Mouse (Mus musculus) kidney, postnatal 36 days (tissue): ENCODE measurements at regions not wholly inside any gene's neighbourhood (a gene's known extent, or its start where the extent isn't known, plus 50 kb on each side); places are given as distances from the start of the nearest gene placed in this dataset.

ENCODE experiments used
- DNase-seq, 2 experiments: peaks; one replicate each; pipeline ENCODE4 v3.0.0; 2021 to 2022; ENCODE audit warnings: mixed read lengths in 2 of 2

- DNase-seq = no peak
These were observed 633.6 kb upstream of the Adgrl2 start for GRCm38 (mm10) chr3:149623851-149624532.

DNA sequence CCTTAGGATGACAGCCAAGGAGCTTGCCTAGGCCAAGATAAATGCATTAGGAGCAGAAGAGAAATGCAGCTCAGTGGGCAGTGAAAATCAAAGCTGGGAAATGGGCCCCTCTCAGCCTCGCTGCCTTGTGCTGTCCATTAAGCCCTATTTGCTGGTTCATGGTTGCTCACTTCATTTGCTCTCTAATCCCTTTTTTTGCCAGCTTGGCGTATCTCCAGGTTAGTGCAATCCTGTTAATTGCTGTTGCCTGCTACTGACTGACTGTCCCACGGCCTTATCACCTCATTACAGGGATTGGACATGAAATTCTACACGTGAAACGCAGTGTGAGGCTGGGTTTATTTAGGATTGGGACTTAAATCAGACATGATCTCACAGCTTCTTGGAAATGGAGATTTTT, 613.5 kb upstream of the Adgrl2 start:
- no peak for DNase-seq

DNA sequence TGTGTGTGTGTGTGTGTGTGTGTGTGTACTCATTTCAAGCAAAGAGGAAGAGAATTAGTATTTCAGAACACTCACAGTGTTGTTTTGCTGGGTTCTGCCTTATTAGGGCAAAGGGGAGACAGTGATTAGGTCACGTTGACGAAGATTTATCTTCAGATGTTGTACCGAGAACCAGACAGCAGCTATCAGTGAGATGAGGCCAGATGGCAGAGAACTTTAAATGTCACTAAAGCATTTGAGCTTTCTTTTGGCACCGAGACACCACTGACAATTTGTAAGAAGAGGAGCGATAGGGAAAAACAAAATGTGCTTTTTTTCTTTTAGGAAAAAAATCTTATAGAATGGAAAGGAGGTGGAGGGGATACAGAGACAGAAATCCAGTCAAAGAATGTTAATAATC, 610.9 kb upstream of the Adgrl2 start:
- DNase-seq = no peak

GRCm38 (mm10) chr3:149594470-149594869, 604.1 kb upstream of the Adgrl2 start:
- peak in 1 of 2 experiments; percentile 54 for DNase-seq

GRCm38 (mm10) chr3:149585769-149586168, 595.4 kb upstream of the Adgrl2 start:
- DNase-seq = no peak

DNA sequence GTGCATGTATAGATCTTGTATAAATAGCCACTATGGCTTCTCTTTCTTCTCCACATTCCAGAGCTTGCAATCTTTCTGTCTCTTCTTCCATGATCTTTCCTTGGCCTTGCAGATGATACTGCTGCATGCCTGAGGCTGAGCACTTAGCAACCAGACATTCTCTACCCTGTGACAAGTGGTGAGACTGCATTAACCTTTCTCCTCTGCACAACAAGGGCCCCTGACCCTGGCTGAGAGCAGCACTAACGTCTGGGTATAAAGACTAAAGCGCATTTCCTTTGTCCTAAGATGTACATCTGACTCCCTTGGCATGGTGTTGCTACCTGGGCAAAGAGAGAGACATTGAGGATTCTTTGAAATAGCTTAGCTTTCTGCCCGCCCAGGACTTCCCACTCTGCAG, 590.8 kb upstream of the Adgrl2 start:
- no peak for DNase-seq

GRCm38 (mm10) chr3:149575678-149576077, 585.3 kb upstream of the Adgrl2 start:
- no peak for DNase-seq

- no peak for DNase-seq
These were observed 576.5 kb upstream of the Adgrl2 start for GRCm38 (mm10) chr3:149566853-149567252.

- no peak for DNase-seq
These were observed 560.0 kb upstream of the Adgrl2 start for GRCm38 (mm10) chr3:149550231-149550951.

- DNase-seq = peak in 1 of 2 experiments; percentile 6
These were observed 556.7 kb upstream of the Adgrl2 start for GRCm38 (mm10) chr3:149547045-149547444.

- DNase-seq = no peak
These were observed 555.9 kb upstream of the Adgrl2 start for GRCm38 (mm10) chr3:149546256-149546655.

GRCm38 (mm10) chr3:149534183-149534582, 543.8 kb upstream of the Adgrl2 start:
- no peak for DNase-seq

DNA sequence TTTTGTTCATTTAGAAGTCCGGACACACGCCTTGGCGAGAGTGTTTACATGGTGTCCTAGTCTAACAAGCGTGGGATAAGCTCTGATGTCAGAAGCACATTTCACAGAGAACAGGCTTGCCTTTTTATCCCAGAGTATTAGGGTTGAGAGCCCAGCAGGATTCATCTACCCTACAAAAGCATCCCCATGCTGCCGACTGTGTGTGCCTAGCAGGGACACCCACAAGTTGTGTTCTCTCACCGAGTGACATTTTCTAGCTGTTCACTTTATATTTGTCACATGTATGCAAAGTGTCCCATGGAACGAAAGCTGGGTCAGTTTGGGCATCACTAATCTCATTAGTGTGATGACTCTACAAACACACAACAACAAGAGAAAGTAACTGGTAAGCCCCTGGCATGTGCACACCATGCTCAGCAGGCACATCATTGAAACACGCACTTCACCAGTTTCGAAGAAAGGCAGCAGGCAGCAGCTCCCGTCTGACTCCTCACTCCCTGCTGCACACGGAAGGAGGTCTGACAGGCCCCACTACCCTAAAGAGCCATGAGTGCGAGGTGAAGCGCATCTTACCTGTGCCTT, 539.8 kb upstream of the Adgrl2 start:
- no peak for DNase-seq

GRCm38 (mm10) chr3:149526509-149526908, 536.2 kb upstream of the Adgrl2 start:
- no peak for DNase-seq

GRCm38 (mm10) chr3:149519575-149519929, 529.2 kb upstream of the Adgrl2 start:
- DNase-seq = no peak

- no peak for DNase-seq
These were observed 528.7 kb upstream of the Adgrl2 start for GRCm38 (mm10) chr3:149518928-149519574.

DNA sequence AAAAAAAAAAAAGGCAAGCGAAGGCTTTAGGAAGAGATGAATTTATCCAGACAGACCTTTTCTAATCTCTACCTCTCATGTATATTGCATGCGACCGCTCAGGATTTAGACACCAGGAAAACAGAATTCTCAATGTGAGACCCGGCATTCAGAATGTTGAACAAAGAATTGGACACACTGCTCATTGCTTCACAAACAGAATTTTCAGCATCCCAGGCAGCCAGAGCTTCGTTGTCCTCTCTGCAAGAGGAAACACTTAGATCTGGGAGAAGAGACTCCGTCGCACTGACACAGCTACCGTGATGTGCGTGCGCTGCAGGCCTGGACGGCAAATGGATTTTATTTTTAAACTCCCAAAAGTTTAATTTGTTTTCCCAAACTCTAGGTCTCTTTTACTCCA, 527.2 kb upstream of the Adgrl2 start:
- no peak for DNase-seq

DNA sequence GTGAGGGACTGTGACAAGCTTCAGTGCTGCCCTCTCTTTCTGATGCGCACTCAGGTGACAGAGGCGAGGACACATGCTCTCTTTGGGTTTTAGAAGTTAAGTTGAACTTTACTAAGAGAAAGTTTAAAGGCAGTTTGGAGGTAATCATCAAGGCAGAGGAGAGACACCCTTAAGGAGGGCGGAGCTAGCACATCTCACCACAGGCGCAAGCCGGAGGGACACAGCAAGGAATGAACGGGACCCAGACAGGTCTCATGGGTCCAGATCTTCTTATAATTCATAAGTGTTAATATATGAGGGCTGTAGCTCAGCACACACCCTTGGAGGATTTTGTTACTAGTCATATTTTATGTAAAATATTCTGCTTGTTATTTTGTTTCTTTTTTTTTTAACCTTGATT, 518.8 kb upstream of the Adgrl2 start:
- no peak for DNase-seq

DNA sequence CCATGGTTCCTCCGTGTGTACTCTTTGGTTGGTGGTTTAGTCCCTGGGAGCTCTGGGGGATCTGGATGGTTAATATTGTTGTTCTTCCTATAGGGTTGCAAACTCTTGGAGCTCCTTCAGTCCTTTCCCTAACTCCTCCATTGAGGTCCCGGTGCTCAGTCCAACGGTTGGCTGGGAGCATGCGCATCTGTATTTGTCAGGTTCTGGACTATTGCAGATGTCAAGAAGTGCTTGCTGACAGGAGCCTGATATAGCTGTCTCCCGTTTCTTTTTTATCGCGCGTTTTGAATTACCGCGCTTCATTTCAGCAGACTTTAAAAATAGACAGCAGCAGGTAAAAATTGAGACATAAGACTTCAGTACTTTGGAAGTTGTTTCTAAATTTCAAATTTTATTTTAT, 518.3 kb upstream of the Adgrl2 start:
- no peak for DNase-seq

DNA sequence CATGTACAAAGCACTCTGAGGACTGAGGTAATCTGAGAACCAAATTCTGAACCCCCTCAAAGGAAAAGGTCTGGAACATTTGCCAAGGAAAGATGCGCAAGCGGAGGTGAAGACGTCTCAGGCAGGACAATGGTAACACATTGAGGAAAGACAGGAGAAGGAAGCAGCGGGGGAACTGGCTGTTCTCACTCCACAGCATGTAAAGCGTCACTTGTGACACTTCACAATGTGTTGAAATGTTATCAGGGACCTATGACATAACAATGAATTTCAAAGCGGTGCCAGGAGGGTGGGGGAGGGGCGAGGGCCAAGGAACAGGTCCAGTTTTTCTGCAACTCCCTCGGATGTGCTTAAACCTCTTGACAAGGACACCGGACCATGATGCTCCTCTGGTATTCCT, 515.3 kb upstream of the Adgrl2 start:
- DNase-seq = no peak

DNA sequence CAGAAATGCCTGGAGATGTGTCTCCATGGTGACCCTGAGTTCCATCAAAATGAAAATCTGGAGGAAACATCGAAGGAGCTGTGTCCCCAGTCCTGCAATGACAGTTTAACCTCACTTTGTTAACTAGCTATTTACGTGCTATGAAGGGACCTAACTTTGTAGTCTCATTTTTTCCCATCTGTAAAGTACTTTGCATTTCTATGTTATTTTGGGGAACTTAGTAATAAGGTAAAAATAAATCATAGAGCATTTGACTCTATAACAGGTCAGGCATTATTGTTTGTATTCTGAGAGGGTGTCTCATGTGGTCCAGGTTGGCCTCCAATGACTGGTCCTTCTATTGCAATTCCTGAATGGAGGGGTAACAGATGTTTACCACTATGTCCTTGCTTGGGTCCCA, 513.6 kb upstream of the Adgrl2 start:
- DNase-seq = no peak

DNA sequence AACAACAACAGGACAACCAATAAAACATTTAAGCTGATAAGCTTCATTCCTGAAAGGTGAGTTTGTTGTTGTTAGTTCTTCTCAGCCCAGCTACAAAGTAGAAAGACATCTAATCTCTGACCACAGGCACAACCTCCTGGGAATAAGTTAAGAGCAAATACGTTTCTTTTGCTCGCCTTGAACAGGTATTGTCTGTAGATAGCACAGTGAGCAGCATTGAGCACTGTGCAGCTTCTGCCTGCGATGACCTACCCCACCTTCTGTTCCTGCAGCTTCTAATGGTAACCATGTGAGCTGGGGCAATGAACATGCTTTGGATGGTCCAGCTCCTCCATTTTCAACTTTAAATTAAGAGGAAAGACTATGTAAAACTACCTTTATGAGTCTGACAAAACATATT, 509.8 kb upstream of the Adgrl2 start:
- DNase-seq = no peak

DNA sequence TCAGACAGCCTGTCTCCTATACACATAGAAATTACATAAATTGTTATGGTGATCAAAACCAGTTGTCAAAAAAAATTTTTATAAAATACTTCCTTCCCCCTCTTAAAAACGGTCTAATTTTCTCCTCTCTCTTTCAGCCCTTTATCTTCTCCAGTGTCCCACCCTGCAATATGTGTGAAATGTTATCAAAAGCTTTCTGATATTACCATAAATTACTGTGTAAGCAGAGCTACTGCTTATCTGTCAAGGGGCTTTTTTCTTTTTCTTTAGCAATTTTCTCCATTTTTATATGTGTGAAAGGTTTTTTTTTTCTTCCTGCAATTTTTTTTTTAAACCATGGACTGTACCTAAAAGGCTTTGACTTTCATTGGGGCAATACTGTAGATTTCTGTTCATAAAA, 508.4 kb upstream of the Adgrl2 start:
- no peak for DNase-seq
